Mouse (Mus musculus) heart, postnatal 0 days (tissue): ENCODE results near the gene Pcx. TPM values are rescaled to one million over a fixed set of nuclear protein-coding genes. Genes with fewer than 3 reads are reported as not detected.

Source experiments
- ATAC-seq: fragments of 200-750 bp; cut with Nextera tagmentation; 2 replicates; pipeline ENCODE4 v1.8.0; 2017; ENCODE audit warnings: low read depth, moderate number of reproducible peaks, moderate library complexity; ENCODE audit not compliant: insufficient read depth
- DNase-seq: peaks from one replicate; pipeline ENCODE4 v3.0.0-alpha.2; 2016; ENCODE audit warnings: low spot score
- H3K27ac ChIP-seq: fragments of 300-500 bp; sonication (generic); 2 replicates; pipeline ENCODE4 v1.5.1; 2014; ENCODE audit warnings: low read depth, mild to moderate bottlenecking
- H3K27me3 ChIP-seq: fragments of 300-500 bp; sonication (generic); 2 replicates; pipeline ENCODE4 v1.6.1; 2014; ENCODE audit warnings: low read length, mixed read lengths; ENCODE audit not compliant: control insufficient read depth, insufficient read depth
- H3K36me3 ChIP-seq: fragments of 300-500 bp; sonication (generic); replicated peaks from 2 replicates; pipeline ENCODE4 v1.6.1; 2014; ENCODE audit warnings: low read length, mixed read lengths; ENCODE audit not compliant: control insufficient read depth, insufficient read depth
- H3K4me1 ChIP-seq: fragments of 300-500 bp; sonication (generic); 2 replicates; pipeline ENCODE4 v1.6.1; 2014; ENCODE audit warnings: antibody characterized with exemption; ENCODE audit not compliant: control insufficient read depth, insufficient read depth
- H3K4me2 ChIP-seq: fragments of 300-500 bp; sonication (generic); 2 replicates; pipeline ENCODE4 v1.6.1; 2014; ENCODE audit warnings: low read depth, mild to moderate bottlenecking, low read length, moderate library complexity
- H3K4me3 ChIP-seq: fragments of 300-500 bp; sonication (generic); 2 replicates; pipeline ENCODE4 v1.5.1; 2014; ENCODE audit warnings: low read depth, low read length
- H3K9ac ChIP-seq: fragments of 300-500 bp; sonication (generic); replicated peaks from 2 replicates; pipeline ENCODE4 v1.6.1; 2014; ENCODE audit warnings: low read depth, low read length, mixed read lengths
- H3K9me3 ChIP-seq: fragments of 300-500 bp; sonication (generic); replicated peaks from 2 replicates; pipeline ENCODE4 v1.6.1; 2016; ENCODE audit warnings: low read length; ENCODE audit not compliant: control insufficient read depth
- CTCF ChIP-seq: IDR thresholded peaks from 2 replicates; pipeline ENCODE4 v1.5.1; 2016; ENCODE audit warnings: antibody characterized with exemption, control low read depth, low read depth
- EP300 ChIP-seq: IDR thresholded peaks from 2 replicates; pipeline ENCODE4 v1.6.1; 2016; ENCODE audit warnings: antibody characterized with exemption, low read depth
- WGBS: fragments of 180-500 bp; shearing (Covaris S2); extraction: QIAGEN DNeasy Blood & Tissue Kit; methylation state at CpG from one replicate; pipeline ENCODE4 v1.1.7; 2014; 5-methylcytosine and 5-hydroxymethylcytosine counted together
- polyA plus RNA-seq: library from polyadenylated mRNA; unstranded; fragments of >200 nt; fragmentation: Nextera tagmentation; extraction: Ambion mirVana; gene quantifications from 2 replicates; pipeline ENCODE4 v1.2.1, GENCODE M21; 2015
- total RNA-seq: library from RNA; depleted of rRNA; stranded (reverse); fragments of >200 nt; gene quantifications from 2 replicates; pipeline ENCODE4 v1.2.3, GENCODE M21; 2014; ENCODE audit warnings: low replicate concordance

The Pcx gene
- total and polyA plus RNA-seq, 2 experiments from 2014 or later, result 5.2 to 13.8 TPM

DNA sequence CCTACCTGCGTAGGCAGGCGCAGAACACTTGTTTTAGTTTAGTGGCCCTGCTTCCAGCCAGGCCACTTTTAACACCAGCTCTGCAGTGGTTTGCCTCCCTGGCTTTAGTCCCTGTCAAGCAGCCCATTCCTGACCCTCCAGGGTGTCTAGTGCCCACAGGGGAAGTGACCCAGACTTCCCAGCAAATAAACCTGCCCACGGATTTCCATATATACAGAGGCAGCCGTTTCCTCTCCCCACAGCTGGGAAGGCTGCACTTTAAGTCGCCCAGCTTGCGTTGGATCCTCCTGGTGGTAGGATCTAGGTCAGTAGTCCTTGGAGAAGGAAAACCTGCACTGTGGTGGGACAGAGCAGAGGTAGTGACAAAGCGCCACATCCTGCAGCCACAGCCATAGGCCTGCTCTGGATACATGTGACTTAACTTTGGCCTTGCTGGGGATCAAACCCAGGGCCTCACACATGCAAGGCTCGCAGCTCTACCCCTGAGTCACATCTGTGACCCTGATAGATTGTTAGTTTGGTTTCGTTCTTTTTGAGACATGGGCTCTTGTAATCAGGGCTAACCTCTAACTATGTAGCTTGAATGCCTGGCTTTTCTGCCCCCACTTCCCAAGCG, 19.1 kb upstream of the Pcx start:
- no peak for DNase-seq
- no peak overlapping the region for H3K27ac ChIP-seq
- no peak overlapping the region for H3K4me2 ChIP-seq
- no peak overlapping the region for H3K4me3 ChIP-seq
- no peaks in the 10 kb centered on the region for H3K36me3 ChIP-seq
- H3K27me3 ChIP-seq, result no peaks in the 10 kb centered on the region
- 63% methylated on average over 10 of the region's 10 CpGs for WGBS
- no peaks in the 10 kb centered on the region for H3K9me3 ChIP-seq
- H3K9ac ChIP-seq, result no peak overlapping the region
- ATAC-seq, result no peak
- no peak for TF ChIP-seq EP300
- TF ChIP-seq CTCF, result peak; percentile 21; the same call in 1 of the 2 replicates
- H3K4me1 ChIP-seq, result no peaks in the 10 kb centered on the region; the same call in 1 of the 2 replicates

DNA sequence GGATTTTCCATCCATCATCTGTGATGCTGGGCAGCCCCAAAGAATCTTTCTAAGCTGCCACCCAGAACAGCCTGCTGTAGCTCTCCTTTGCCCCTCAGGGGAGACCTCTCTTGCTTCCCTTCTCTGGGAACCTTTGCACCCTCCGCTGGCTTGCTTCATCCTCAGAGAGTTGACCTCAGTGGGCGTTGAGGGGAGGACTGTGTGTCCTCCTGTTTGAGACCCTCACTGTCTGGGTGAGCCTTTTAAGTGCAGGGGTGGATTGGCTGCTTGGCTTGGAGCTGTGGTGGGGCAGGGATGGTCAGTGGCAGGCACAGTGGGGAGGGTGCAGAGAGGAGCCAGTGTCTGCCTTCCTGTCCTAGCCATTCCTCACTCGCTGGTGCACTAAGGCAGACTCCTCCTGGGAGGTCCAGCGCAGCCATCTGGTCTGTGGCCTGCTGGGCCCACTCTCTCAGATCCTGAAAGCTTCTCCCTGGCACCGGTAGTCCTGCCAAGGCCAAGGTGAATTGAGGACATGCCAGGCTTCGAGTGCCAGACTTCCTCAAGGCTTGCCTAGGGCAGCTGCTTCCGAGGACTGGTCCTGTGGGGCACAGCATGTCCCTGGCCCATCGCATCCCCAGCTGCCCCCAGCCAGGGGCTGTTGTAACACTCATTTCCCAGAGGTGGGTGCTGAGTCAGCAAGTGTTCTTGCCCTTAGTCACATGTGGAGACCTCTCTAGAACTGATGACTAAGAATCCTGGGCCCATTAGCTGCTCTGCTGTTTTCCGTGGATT, 17.6 kb upstream of the Pcx start:
- Histone ChIP-seq H3K9me3 (no peaks in the 10 kb centered on the region), H3K27ac (no peak overlapping the region), H3K36me3 (no peaks in the 10 kb centered on the region), H3K4me1 (no peaks in the 10 kb centered on the region; the same call in 1 of the 2 replicates), H3K27me3 (no peaks in the 10 kb centered on the region), H3K9ac (no peak overlapping the region), H3K4me2 (no peak overlapping the region), H3K4me3 (no peak overlapping the region)
- TF ChIP-seq EP300, result no peak
- no peak for TF ChIP-seq CTCF
- DNase-seq (no peak), ATAC-seq (no peak)
- WGBS, result 58% methylated on average over 9 of the region's 9 CpGs

- TF ChIP-seq EP300 (no peak), CTCF (no peak)
- Histone ChIP-seq H3K4me2 (no peak overlapping the region), H3K36me3 (no peaks in the 10 kb centered on the region), H3K27me3 (no peaks in the 10 kb centered on the region), H3K9ac (no peak overlapping the region), H3K4me1 (no peaks in the 10 kb centered on the region), H3K9me3 (no peaks in the 10 kb centered on the region), H3K27ac (no peak overlapping the region), H3K4me3 (no peak overlapping the region)
- ATAC-seq, result no peak
- WGBS, result 58% methylated on average over 7 of the region's 7 CpGs
- DNase-seq, result no peak
These were observed 15.6 kb upstream of the Pcx start for GRCm38 (mm10) chr19:4494707-4495106.

GRCm38 (mm10) chr19:4495814-4496213, 14.5 kb upstream of the Pcx start:
- DNase-seq (no peak), ATAC-seq (no peak)
- no peaks in the 10 kb centered on the region for H3K4me1 ChIP-seq
- H3K27ac ChIP-seq, result no peak overlapping the region
- no peak overlapping the region for H3K9ac ChIP-seq
- no peaks in the 10 kb centered on the region for H3K27me3 ChIP-seq
- no peaks in the 10 kb centered on the region for H3K9me3 ChIP-seq
- H3K4me2 ChIP-seq, result no peak overlapping the region
- H3K36me3 ChIP-seq, result no peaks in the 10 kb centered on the region
- TF ChIP-seq EP300 (no peak), CTCF (no peak)
- no peak overlapping the region for H3K4me3 ChIP-seq
- WGBS, result 85% methylated on average over 5 of the region's 5 CpGs

DNA sequence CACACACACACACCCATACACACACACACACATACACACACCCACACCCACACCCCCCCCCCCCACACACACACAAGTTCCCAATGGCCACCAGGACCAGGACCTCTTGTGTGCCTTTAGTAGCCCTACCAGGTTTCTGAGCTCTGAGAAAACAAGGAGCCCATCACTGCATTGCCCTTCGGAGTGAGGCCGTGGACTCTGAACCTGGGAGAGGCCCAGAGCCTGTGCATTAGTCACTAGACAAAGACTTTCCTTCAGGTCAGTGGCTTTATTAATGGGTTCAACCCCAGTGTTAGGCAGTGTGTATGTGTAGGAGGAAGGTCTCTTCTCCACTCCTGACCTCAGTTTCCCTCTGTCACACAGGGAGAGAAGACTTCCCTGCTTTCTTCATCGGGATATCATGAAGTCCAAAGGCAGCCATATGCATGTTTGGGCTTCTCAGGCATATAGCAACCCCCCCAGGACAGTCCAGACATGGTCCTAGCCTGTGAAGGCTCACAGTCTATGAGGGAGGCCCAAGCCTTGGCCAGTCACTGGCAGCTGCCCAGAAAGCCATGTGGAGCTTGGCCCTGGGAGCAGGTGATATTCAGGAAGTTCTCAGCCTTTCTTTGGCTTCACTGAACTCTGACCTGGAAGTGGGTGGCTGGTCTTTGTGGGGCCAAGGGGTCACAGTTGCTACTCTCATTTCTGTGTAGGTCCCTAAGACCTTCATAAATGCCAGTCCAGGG, 13.6 kb upstream of the Pcx start:
- no peak overlapping the region for H3K4me2 ChIP-seq
- ATAC-seq, result no peak

More for the DNA sequence above, 13.6 kb upstream of the Pcx start:
- no peak overlapping the region for H3K4me3 ChIP-seq
- H3K27me3 ChIP-seq, result no peaks in the 10 kb centered on the region
- no peaks in the 10 kb centered on the region for H3K9me3 ChIP-seq
- DNase-seq, result no peak
- H3K4me1 ChIP-seq, result no peaks in the 10 kb centered on the region
- H3K36me3 ChIP-seq, result no peaks in the 10 kb centered on the region
- TF ChIP-seq EP300 (no peak), CTCF (no peak)
- H3K27ac ChIP-seq, result no peak overlapping the region
- 90% methylated on average over 3 of the region's 3 CpGs for WGBS
- no peak overlapping the region for H3K9ac ChIP-seq
